Mouse (Mus musculus) intestine, postnatal 0 days (tissue): Measurements from ENCODE around the gene Rab12. TPM values are rescaled to one million over a fixed set of nuclear protein-coding genes. Genes with fewer than 3 reads are reported as not detected.

ENCODE experiments used
- ATAC-seq: fragments of 200-750 bp; cut with Nextera tagmentation; 2 replicates; pipeline ENCODE4 v1.8.0; 2017; ENCODE audit warnings: mild to moderate bottlenecking, moderate TSS enrichment, moderate library complexity
- H3K27ac ChIP-seq: fragments of 300-500 bp; sonication (generic); 2 replicates; pipeline ENCODE4 v1.5.1; 2014; ENCODE audit warnings: mild to moderate bottlenecking, low read depth, low read length, moderate library complexity
- H3K27me3 ChIP-seq: fragments of 300-500 bp; sonication (generic); replicated peaks from 2 replicates; pipeline ENCODE4 v1.6.1; 2014; ENCODE audit warnings: low read length, mixed read lengths; ENCODE audit not compliant: control insufficient read depth, insufficient read depth
- H3K36me3 ChIP-seq: fragments of 300-500 bp; sonication (generic); 2 replicates; pipeline ENCODE4 v1.6.1; 2014; ENCODE audit warnings: mild to moderate bottlenecking, moderate library complexity; ENCODE audit not compliant: control insufficient read depth, insufficient read depth
- H3K4me1 ChIP-seq: fragments of 300-500 bp; sonication (generic); replicated peaks from 2 replicates; pipeline ENCODE4 v1.6.1; 2014; ENCODE audit warnings: antibody characterized with exemption, low read length, mixed read lengths; ENCODE audit not compliant: control insufficient read depth, insufficient read depth
- H3K4me2 ChIP-seq: fragments of 300-500 bp; sonication (generic); replicated peaks from 2 replicates; pipeline ENCODE4 v1.6.1; 2014; ENCODE audit warnings: low read depth, mild to moderate bottlenecking, moderate library complexity
- H3K4me3 ChIP-seq: fragments of 300-500 bp; sonication (generic); 2 replicates; pipeline ENCODE4 v1.5.1; 2014; ENCODE audit warnings: low read depth, low read length
- H3K9ac ChIP-seq: fragments of 300-500 bp; sonication (generic); 2 replicates; pipeline ENCODE4 v1.6.1; 2014; ENCODE audit warnings: mild to moderate bottlenecking, low read depth, low read length
- H3K9me3 ChIP-seq: fragments of 300-500 bp; sonication (generic); 2 replicates; pipeline ENCODE4 v1.6.1; 2016; ENCODE audit warnings: mixed run types; ENCODE audit not compliant: control insufficient read depth
- CTCF ChIP-seq: sonication (generic); IDR thresholded peaks from 2 replicates; pipeline ENCODE4 v1.5.1; 2016; ENCODE audit warnings: low read depth, mild to moderate bottlenecking, control low read depth, antibody characterized with exemption, moderate library complexity
- WGBS: fragments of 180-500 bp; shearing (Covaris S2); extraction: QIAGEN DNeasy Blood & Tissue Kit; methylation state at CpG from one replicate; pipeline ENCODE4 v1.1.7; 2014; 5-methylcytosine and 5-hydroxymethylcytosine counted together
- polyA plus RNA-seq: library from polyadenylated mRNA; unstranded; fragments of >200 nt; fragmentation: Nextera tagmentation; extraction: Ambion mirVana; gene quantifications from 2 replicates; pipeline ENCODE4 v1.2.1, GENCODE M21; 2015

The Rab12 gene
- polyA plus RNA-seq, 1 experiment from 2014 or later, result 20.1 TPM

- Histone ChIP-seq H3K4me1 (no peaks in the 10 kb centered on the region), H3K9me3 (no peaks in the 10 kb centered on the region), H3K9ac (no peak overlapping the region), H3K4me2 (no peak overlapping the region), H3K27ac (no peak overlapping the region), H3K27me3 (0 out of 2 replicates have a peak, but pooled peaks cover 5% of the 10 kb centered on the region), H3K36me3 (no peaks in the 10 kb centered on the region), H3K4me3 (no peak overlapping the region)
- no peak for TF ChIP-seq CTCF
- no peak for ATAC-seq
- WGBS, result 54% methylated on average over 2 of the region's 2 CpGs
Measured at GRCm38 (mm10) chr17:66484965-66485364, 34.6 kb downstream of the Rab12 start.

GRCm38 (mm10) chr17:66483651-66484454, 35.7 kb downstream of the Rab12 start:
- Histone ChIP-seq H3K36me3 (no peaks in the 10 kb centered on the region), H3K9ac (no peak overlapping the region), H3K27me3 (0 out of 2 replicates have a peak, but pooled peaks cover 9% of the 10 kb centered on the region), H3K9me3 (no peaks in the 10 kb centered on the region), H3K4me2 (no peak overlapping the region), H3K27ac (no peak overlapping the region), H3K4me3 (no peak overlapping the region), H3K4me1 (no peaks in the 10 kb centered on the region)
- no peak for ATAC-seq
- no peak for TF ChIP-seq CTCF
- WGBS, result 84% methylated on average over 9 of the region's 9 CpGs

GRCm38 (mm10) chr17:66481295-66481694, 38.2 kb downstream of the Rab12 start:
- H3K4me3 ChIP-seq, result no peak overlapping the region
- no peaks in the 10 kb centered on the region for H3K9me3 ChIP-seq
- no peak overlapping the region for H3K9ac ChIP-seq
- H3K27ac ChIP-seq, result no peak overlapping the region
- WGBS, result 86% methylated on average over 5 of the region's 5 CpGs
- H3K4me2 ChIP-seq, result no peak overlapping the region
- ATAC-seq, result no peak
- H3K36me3 ChIP-seq, result no peaks in the 10 kb centered on the region
- TF ChIP-seq CTCF, result no peak
- H3K27me3 ChIP-seq, result 0 out of 2 replicates have a peak, but pooled peaks cover 9% of the 10 kb centered on the region
- no peaks in the 10 kb centered on the region for H3K4me1 ChIP-seq

GRCm38 (mm10) chr17:66480491-66481278, 38.8 kb downstream of the Rab12 start:
- H3K27ac ChIP-seq, result no peak overlapping the region
- no peaks in the 10 kb centered on the region for H3K36me3 ChIP-seq
- H3K4me3 ChIP-seq, result no peak overlapping the region
- no peaks in the 10 kb centered on the region for H3K4me1 ChIP-seq
- 0 out of 2 replicates have a peak, but pooled peaks cover 9% of the 10 kb centered on the region for H3K27me3 ChIP-seq
- ATAC-seq, result no peak
- TF ChIP-seq CTCF, result no peak
- 40% methylated on average over 17 of the region's 17 CpGs for WGBS
- H3K9me3 ChIP-seq, result no peaks in the 10 kb centered on the region
- H3K4me2 ChIP-seq, result 0 out of 2 replicates have a peak overlapping the region, but pooled peaks have one; percentile 37
- no peak overlapping the region for H3K9ac ChIP-seq

- no peaks in the 10 kb centered on the region for H3K9me3 ChIP-seq
- 0 out of 2 replicates have a peak, but pooled peaks cover 9% of the 10 kb centered on the region for H3K27me3 ChIP-seq
- no peak overlapping the region for H3K9ac ChIP-seq
- no peaks in the 10 kb centered on the region for H3K4me1 ChIP-seq
- no peak for TF ChIP-seq CTCF
- H3K27ac ChIP-seq, result no peak overlapping the region
- no peak for ATAC-seq
- WGBS, result 21% methylated on average over 21 of the region's 21 CpGs
- no peaks in the 10 kb centered on the region for H3K36me3 ChIP-seq
- peak overlapping the region; percentile 11; the same call in 1 of the 2 replicates for H3K4me3 ChIP-seq
- H3K4me2 ChIP-seq, result peak overlapping the region; percentile 37; the same call in 1 of the 2 replicates
Measured at GRCm38 (mm10) chr17:66479813-66480490, 39.6 kb downstream of the Rab12 start.
